Mouse (Mus musculus): ENCODE data around the gene Bloc1s4.

Gene Bloc1s4

GRCm38 (mm10) chr5:36739829-36740228 is 8.6 kb downstream of the Bloc1s4 start:
- DNase-seq (ENCODE audit: low spot score): no peak

- no peak for DNase-seq (ENCODE audit: low spot score)
Measured at GRCm38 (mm10) chr5:36738799-36739615, 9.4 kb downstream of the Bloc1s4 start.

- no peak for DNase-seq (ENCODE audit: low spot score)
Measured at GRCm38 (mm10) chr5:36737765-36738164, 10.7 kb downstream of the Bloc1s4 start.

DNA sequence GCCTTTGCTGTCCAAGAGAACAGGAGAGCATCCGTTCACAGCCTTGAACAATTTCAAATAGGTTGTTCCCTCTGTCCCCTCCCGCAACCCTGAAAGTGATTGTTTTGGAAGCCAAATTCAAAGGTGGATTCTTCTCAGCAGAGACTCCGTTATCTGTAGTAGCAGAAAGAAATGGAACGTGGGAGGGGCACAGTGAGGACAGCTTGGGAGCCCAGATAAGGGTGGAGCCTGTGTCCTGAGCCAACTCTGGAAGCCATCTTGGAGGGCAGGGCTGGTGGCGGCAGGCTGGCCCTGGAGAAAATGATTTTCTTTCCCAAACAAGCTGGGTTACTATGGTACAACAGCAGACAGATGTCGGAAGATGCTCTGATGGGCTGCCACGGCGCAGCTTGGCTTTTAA is 12.4 kb downstream of the Bloc1s4 start:
- no peak for DNase-seq (ENCODE audit: low spot score)

GRCm38 (mm10) chr5:36735106-36735505 is 13.3 kb downstream of the Bloc1s4 start:
- no peak for DNase-seq (ENCODE audit: low spot score)

- DNase-seq (ENCODE audit: low spot score): no peak
Measured at GRCm38 (mm10) chr5:36733405-36733804, 15.0 kb downstream of the Bloc1s4 start.

GRCm38 (mm10) chr5:36731901-36732652 is 16.4 kb downstream of the Bloc1s4 start:
- DNase-seq (ENCODE audit: low spot score): no peak

GRCm38 (mm10) chr5:36730689-36731088 is 17.8 kb downstream of the Bloc1s4 start:
- DNase-seq (ENCODE audit: low spot score): no peak

GRCm38 (mm10) chr5:36729923-36730322 is 18.5 kb downstream of the Bloc1s4 start:
- DNase-seq (ENCODE audit: low spot score): no peak

DNA sequence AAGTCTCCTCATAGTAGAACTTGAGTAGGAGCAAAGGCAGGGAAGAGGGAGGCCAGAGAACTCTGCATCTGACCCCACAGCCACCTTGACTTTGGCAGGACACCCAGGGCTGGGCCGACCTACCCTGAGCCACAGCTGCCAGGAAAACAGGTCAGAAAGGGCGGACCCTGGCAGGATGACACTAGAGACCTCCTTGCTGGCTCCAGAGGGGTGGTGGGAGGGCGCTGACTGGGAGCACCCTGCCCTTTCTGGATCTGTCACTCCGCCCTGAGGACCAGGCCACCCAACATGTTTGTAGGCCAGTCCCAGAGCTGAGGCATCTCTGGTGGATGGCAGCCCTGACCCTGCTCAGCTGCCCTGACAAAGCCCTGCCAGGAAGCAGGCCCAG is 19.4 kb downstream of the Bloc1s4 start:
- no peak for DNase-seq (ENCODE audit: low spot score)

DNA sequence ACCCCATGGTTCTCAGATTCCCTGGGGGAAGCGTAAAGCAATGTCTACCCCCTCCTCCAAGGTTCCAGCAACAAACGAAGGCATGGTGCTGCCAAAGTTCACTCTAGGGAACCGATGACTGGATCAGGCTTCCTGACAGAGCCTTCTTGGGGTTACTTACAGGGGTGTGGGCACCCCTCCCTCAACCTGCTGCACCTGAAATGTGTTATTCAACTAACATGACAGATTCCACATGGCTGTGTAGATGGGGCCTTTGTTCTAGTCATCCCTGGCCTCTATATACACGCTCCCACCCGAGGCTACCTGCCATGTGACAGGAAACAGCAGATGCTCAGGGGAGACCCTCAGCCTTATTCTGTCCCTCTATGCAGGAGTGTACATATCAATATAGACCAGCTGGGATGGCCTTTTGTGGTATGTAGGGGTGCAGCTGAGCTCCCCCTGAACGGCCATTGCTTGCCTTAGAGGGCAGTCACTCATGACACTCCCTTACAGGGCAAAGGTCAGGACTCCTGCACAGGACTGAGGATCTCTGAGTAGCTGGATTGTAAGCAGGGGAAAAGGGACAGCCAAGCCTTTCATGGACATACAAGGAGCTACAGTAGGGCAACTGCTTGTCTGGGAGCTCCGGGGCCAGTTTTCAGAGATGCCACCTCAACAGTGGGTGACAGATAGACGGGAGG is 19.9 kb downstream of the Bloc1s4 start:
- no peak for DNase-seq (ENCODE audit: low spot score)

DNA sequence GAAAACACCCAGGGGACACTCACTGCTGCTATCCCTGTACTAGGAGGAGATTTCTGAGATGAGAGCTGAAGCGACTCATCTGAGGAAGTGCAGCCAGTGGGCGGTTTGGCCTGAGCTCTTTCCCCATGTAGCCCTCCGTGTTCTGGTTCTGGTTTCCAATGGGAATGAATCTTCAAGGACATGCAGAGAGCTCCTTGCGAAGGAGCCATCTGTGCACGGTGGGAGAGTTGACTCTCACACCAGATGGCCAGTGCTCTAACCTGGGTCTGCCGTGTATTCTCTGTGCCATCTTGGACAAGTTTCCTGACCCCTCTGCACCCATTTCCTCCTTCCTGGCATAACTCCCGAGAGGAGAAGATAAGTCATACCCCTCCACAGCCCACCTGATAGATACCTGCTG is 20.7 kb downstream of the Bloc1s4 start:
- no peak for DNase-seq (ENCODE audit: low spot score)

- DNase-seq (ENCODE audit: low spot score): no peak
Measured at GRCm38 (mm10) chr5:36727136-36727535, 21.3 kb downstream of the Bloc1s4 start.

DNA sequence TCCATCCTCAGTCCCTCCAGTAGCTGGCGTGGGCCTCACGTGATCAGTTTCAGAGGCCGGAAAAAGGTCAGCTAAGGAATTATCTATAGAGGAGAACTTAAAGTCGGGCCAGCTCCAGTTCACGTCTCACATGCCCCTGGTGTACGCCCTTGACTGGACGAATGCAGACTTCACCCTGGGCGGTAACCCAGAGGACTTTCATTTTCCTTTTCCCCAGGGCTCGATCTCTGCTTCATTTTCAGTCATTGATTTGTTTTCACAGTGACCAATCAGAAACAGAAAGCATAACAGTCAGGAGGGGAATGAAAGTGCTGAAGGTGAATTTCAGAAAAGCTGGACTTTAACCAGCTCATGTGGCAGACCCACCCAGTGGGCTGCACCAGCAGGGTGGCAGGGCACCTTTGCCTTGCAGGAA is 22.1 kb downstream of the Bloc1s4 start:
- peak; percentile 26 for DNase-seq (ENCODE audit: low spot score)

GRCm38 (mm10) chr5:36725861-36726260 is 22.6 kb downstream of the Bloc1s4 start:
- DNase-seq (ENCODE audit: low spot score): no peak

GRCm38 (mm10) chr5:36724274-36724673 is 24.2 kb downstream of the Bloc1s4 start:
- peak; percentile 18 for DNase-seq (ENCODE audit: low spot score)

DNA sequence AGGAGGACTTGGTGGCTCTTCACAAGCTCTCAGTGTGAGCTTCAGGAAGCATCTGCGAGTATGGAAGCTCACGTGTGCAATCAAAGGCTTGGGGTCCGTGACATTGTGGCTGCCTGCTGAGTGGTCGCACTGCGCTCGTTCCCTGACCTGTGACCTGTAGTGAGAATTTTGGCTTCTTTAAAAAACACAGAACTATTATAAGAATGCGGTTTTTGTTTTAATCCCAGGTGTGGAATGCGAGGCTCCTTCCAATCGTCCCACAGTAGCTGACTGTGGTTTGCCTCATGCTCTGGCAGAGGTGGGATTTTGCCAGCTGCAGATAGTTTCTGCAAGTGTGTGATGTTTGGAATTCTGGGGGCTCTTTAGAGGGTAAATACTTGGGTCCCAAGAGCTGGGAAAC is 25.1 kb downstream of the Bloc1s4 start:
- no peak for DNase-seq (ENCODE audit: low spot score)

DNA sequence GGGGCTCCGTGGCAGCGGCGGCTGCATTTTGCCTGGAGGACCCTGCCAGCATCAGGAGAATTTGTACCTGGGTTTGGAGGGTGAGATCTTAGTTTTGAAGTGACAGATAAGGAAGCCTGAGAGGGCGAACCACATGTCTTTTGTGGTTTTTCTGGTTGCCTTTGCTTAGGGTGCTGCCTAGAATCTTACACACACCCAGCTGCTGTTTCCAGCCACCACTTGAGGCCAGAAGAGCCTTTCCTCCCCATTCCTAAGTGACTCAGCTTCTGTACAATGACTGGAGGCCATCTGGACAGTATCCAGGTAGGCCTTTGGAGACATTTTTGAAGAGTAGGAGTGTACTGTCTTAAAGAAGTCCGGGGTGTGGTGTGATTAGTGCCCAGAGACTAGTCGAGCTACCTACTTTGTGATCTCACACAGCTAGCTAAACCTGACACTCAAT is 26.0 kb downstream of the Bloc1s4 start:
- DNase-seq (ENCODE audit: low spot score): peak; percentile 86

GRCm38 (mm10) chr5:36720710-36721375 is 27.6 kb downstream of the Bloc1s4 start:
- no peak for DNase-seq (ENCODE audit: low spot score)

DNA sequence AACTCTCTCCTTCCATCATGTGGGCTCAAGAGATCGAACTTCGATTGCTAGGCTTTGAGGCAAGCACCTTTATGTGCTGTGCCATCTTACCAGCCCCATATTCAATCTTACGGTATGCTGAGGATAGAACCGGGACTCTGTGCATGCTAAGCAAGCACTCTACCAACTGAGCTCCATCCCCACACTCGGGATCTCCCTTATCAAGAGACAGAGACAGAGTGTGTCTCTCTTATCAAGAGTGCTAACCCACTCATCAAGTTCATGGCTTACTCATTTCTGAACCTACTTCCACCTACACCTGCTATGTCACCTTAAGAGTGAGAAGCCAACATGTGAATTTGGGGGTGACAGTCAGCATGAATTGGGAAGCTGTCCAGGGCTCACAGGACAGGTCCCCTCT is 28.2 kb downstream of the Bloc1s4 start:
- DNase-seq (ENCODE audit: low spot score): no peak

GRCm38 (mm10) chr5:36719601-36720000 is 28.8 kb downstream of the Bloc1s4 start:
- DNase-seq (ENCODE audit: low spot score): no peak

GRCm38 (mm10) chr5:36719135-36719534 is 29.3 kb downstream of the Bloc1s4 start:
- no peak for DNase-seq (ENCODE audit: low spot score)
